21 mouse cellular contexts compared by ENCODE assay signal in genomic region chr6:105417551-105417950, GRCm38 (mm10).
DNase-seq lines count a peak whose midpoint lies in the region; ATAC-seq lines count a peak whose summit lies in the region.
"Had no signal": no experiment of that assay in that cellular context is flagged by ENCODE, and none has a peak within 500 bp of the region (broad histone marks: within the 10 kb centered on the region; RNA-seq: fewer than 3 reads in every experiment).

No protein-coding gene starts in this region.

- WGBS in embryonic facial prominence, embryonic 14.5 days: 86% methylated on average over 3 of the region's 3 CpGs
- 91% methylated on average over 3 of the region's 3 CpGs for WGBS in embryonic facial prominence, embryonic 10.5 days

- H3K27ac ChIP-seq in embryonic facial prominence, embryonic 14.5 days (replicated peaks; ENCODE audit: low read depth, low read length): no peak overlapping the region
- no peak overlapping the region for H3K27ac ChIP-seq in embryonic facial prominence, embryonic 10.5 days (replicated peaks)
- H3K27ac ChIP-seq: embryonic facial prominence, embryonic 13.5 days; forebrain, embryonic 13.5 days had no signal

- H3K27me3 ChIP-seq in embryonic facial prominence, embryonic 14.5 days (replicated peaks; ENCODE audit: control insufficient read depth, insufficient read depth, low read length): no peaks in the 10 kb centered on the region
- no peaks in the 10 kb centered on the region for H3K27me3 ChIP-seq in embryonic facial prominence, embryonic 10.5 days (replicated peaks; ENCODE audit: low read depth, poor library complexity, severe bottlenecking)
- H3K27me3 ChIP-seq: CH12.LX; embryonic facial prominence, embryonic 13.5 days; forebrain, embryonic 13.5 days had no signal

- H3K4me3 ChIP-seq in embryonic facial prominence, embryonic 14.5 days (ENCODE audit: low read depth, low read length): no peak overlapping the region
- H3K4me3 ChIP-seq in embryonic facial prominence, embryonic 10.5 days: no peak overlapping the region
- H3K4me3 ChIP-seq: embryonic facial prominence, embryonic 13.5 days; forebrain, embryonic 13.5 days had no signal

- H3K36me3 ChIP-seq in embryonic facial prominence, embryonic 14.5 days (ENCODE audit: control insufficient read depth, insufficient read depth, low read length): no peaks in the 10 kb centered on the region
- H3K36me3 ChIP-seq in embryonic facial prominence, embryonic 10.5 days (replicated peaks): no peaks in the 10 kb centered on the region
- H3K36me3 ChIP-seq: embryonic facial prominence, embryonic 13.5 days; G1E had no signal

- H3K9ac ChIP-seq in embryonic facial prominence, embryonic 14.5 days (ENCODE audit: low read depth, low read length): no peak overlapping the region
- H3K9ac ChIP-seq: embryonic facial prominence, embryonic 13.5 days; forebrain, embryonic 13.5 days had no signal

- H3K4me1 ChIP-seq in embryonic facial prominence, embryonic 14.5 days (ENCODE audit: control insufficient read depth, insufficient read depth, low read length): no peaks in the 10 kb centered on the region
- no peaks in the 10 kb centered on the region for H3K4me1 ChIP-seq in embryonic facial prominence, embryonic 10.5 days
- H3K4me1 ChIP-seq: embryonic facial prominence, embryonic 13.5 days; forebrain, embryonic 13.5 days had no signal

- ATAC-seq in embryonic facial prominence, embryonic 14.5 days (ENCODE audit: low read depth): peak; percentile 47; the same call in 1 of the 2 replicates
- ATAC-seq: CD4-positive, CD25-positive, alpha-beta regulatory T cell, adult 4 months; forebrain, embryonic 13.5 days; forebrain, embryonic 16.5 days had no signal

- DNase-seq in embryonic facial prominence, embryonic 14.5 days (ENCODE audit: low spot score): peak; percentile 36
- DNase-seq in embryonic facial prominence, embryonic 10.5 days (ENCODE audit: low spot score): no peak
- DNase-seq in Muller cell, postnatal 12 days (ENCODE audit: inconsistent ontology term): peak; percentile 85
- DNase-seq in retina, embryonic 14.5 days (ENCODE audit: low spot score): peak; percentile 71
- DNase-seq in left cerebral cortex, adult 8-10 months (ENCODE audit: low spot score in 2 of 2): no peak
- no peak for DNase-seq in frontal cortex, postnatal 10 days (ENCODE audit: low spot score in 2 of 2)
- DNase-seq: adrenal gland, adult 2 months; adrenal gland, postnatal 10 days; adrenal gland, postnatal 25 days; B cell, adult 2 months; cerebellum, adult 11-12 months; cerebellum, adult 2 months; cerebellum, adult 9-10 months; cerebellum, postnatal 10 days; cerebellum, postnatal 25 days had no signal

- H3K4me2 ChIP-seq in embryonic facial prominence, embryonic 14.5 days (ENCODE audit: low read depth, low read length): no peak overlapping the region
- H3K4me2 ChIP-seq: embryonic facial prominence, embryonic 13.5 days; forebrain, embryonic 13.5 days had no signal

- H3K9me3 ChIP-seq in embryonic facial prominence, embryonic 14.5 days (ENCODE audit: control insufficient read depth, low read length): no peaks in the 10 kb centered on the region
- H3K9me3 ChIP-seq in embryonic facial prominence, embryonic 10.5 days: no peaks in the 10 kb centered on the region
- H3K9me3 ChIP-seq: embryonic facial prominence, embryonic 13.5 days; forebrain, embryonic 13.5 days had no signal

Comparison
In these comparisons a context has a peak if more than half of its experiments do, and no peak if none do; other contexts are left out.
1. DNase-seq: peak in embryonic facial prominence, embryonic 14.5 days (single experiment), Muller cell, postnatal 12 days (single experiment) and retina, embryonic 14.5 days (single experiment); none in embryonic facial prominence, embryonic 10.5 days (single experiment), left cerebral cortex, adult 8-10 months (0 of 2) and frontal cortex, postnatal 10 days (0 of 2).